Mouse (Mus musculus) limb, embryonic 11.5 days (tissue): ENCODE measurements at regions not wholly inside any gene's neighbourhood (a gene's known extent, or its start where the extent isn't known, plus 50 kb on each side); places are given as distances from the start of the nearest gene placed in this dataset.

Source experiments
- ATAC-seq: fragments of 200-750 bp; cut with Nextera tagmentation; 2 replicates; pipeline ENCODE4 v1.8.0; 2017; ENCODE audit warnings: low read depth; ENCODE audit not compliant: insufficient number of reproducible peaks, low FRiP score, low TSS enrichment
- DNase-seq: peaks from one replicate; pipeline ENCODE4 v3.0.0-alpha.2; 2015; ENCODE audit warnings: low spot score
- H3K27ac ChIP-seq: fragments of 300-500 bp; sonication (generic); replicated peaks from 2 replicates; pipeline ENCODE4 v1.5.1; 2014; ENCODE audit warnings: low read depth, mild to moderate bottlenecking, low read length
- H3K27me3 ChIP-seq: fragments of 300-500 bp; sonication (generic); 2 replicates; pipeline ENCODE4 v1.6.1; 2014; ENCODE audit warnings: mild to moderate bottlenecking, low read length, mixed read lengths; ENCODE audit not compliant: control insufficient read depth, insufficient read depth
- H3K36me3 ChIP-seq: fragments of 300-500 bp; sonication (generic); 2 replicates; pipeline ENCODE4 v1.6.1; 2014; ENCODE audit warnings: mild to moderate bottlenecking, low read length, moderate library complexity, mixed read lengths; ENCODE audit not compliant: control insufficient read depth, insufficient read depth
- H3K4me1 ChIP-seq: fragments of 300-500 bp; sonication (generic); 2 replicates; pipeline ENCODE4 v1.6.1; 2014; ENCODE audit warnings: low read length, mixed read lengths; ENCODE audit not compliant: control insufficient read depth, insufficient read depth
- H3K4me2 ChIP-seq: fragments of 300-500 bp; sonication (generic); 2 replicates; pipeline ENCODE4 v1.6.1; 2014; ENCODE audit warnings: low read depth, mild to moderate bottlenecking, moderate library complexity; ENCODE audit not compliant: severe bottlenecking
- H3K4me3 ChIP-seq: fragments of 300-500 bp; sonication (generic); 2 replicates; pipeline ENCODE4 v1.5.1; 2014; ENCODE audit warnings: low read depth, low read length
- H3K9ac ChIP-seq: fragments of 300-500 bp; sonication (generic); 2 replicates; pipeline ENCODE4 v1.6.1; 2014; ENCODE audit warnings: mild to moderate bottlenecking, low read length
- H3K9me3 ChIP-seq: fragments of 300-500 bp; sonication (generic); 2 replicates; pipeline ENCODE4 v1.6.1; 2016; ENCODE audit warnings: low read length; ENCODE audit not compliant: control insufficient read depth
- WGBS: fragments of 180-500 bp; shearing (Covaris S2); extraction: QIAGEN DNeasy Blood & Tissue Kit; methylation state at CpG from one replicate; pipeline ENCODE4 v1.1.7; 2014; 5-methylcytosine and 5-hydroxymethylcytosine counted together

GRCm38 (mm10) chr2:48001800-48002507, 812.0 kb upstream of the Acvr2a start:
- Histone ChIP-seq H3K4me2 (no peak overlapping the region), H3K27ac (no peak overlapping the region), H3K4me1 (no peaks in the 10 kb centered on the region), H3K4me3 (no peak overlapping the region), H3K36me3 (no peaks in the 10 kb centered on the region), H3K27me3 (no peaks in the 10 kb centered on the region), H3K9ac (no peak overlapping the region), H3K9me3 (no peaks in the 10 kb centered on the region)
- 40% methylated on average over 11 of the region's 11 CpGs for WGBS
- ATAC-seq (peak; percentile 44; the same call in 1 of the 2 replicates), DNase-seq (peak; percentile 39)

DNA sequence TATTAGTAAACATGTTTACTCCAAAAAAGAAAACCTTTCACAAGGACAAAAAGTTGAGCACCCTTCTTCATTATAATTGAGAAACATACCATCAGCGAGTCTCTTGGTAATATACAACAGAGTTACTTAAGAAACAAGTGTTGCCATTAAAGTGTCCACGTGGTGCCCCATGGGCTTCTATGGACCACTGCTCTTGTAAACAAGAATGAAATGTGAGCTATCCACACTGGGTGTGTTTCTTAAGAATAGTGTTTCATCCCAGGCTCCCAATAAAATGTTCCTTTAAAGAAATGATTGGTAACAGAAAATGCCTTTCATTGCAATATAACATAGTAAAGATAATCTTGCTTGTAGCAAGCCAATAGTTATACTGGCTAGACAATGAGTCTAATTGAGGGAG, 803.6 kb upstream of the Acvr2a start:
- Histone ChIP-seq H3K4me1 (no peaks in the 10 kb centered on the region), H3K36me3 (no peaks in the 10 kb centered on the region), H3K9ac (no peak overlapping the region), H3K27me3 (no peaks in the 10 kb centered on the region), H3K9me3 (no peaks in the 10 kb centered on the region), H3K4me2 (no peak overlapping the region), H3K4me3 (no peak overlapping the region), H3K27ac (no peak overlapping the region)
- DNase-seq (no peak), ATAC-seq (no peak)
- WGBS: 72% methylated on average over 2 of the region's 2 CpGs

- Histone ChIP-seq H3K9me3 (no peaks in the 10 kb centered on the region), H3K27ac (no peak overlapping the region), H3K4me3 (no peak overlapping the region), H3K4me2 (no peak overlapping the region), H3K4me1 (no peaks in the 10 kb centered on the region), H3K9ac (no peak overlapping the region), H3K27me3 (no peaks in the 10 kb centered on the region), H3K36me3 (no peaks in the 10 kb centered on the region)
- WGBS: 82% methylated on average over 7 of the region's 7 CpGs
- no peak for DNase-seq
- ATAC-seq: no peak
Observed at GRCm38 (mm10) chr2:48027559-48027958, 786.4 kb upstream of the Acvr2a start.

DNA sequence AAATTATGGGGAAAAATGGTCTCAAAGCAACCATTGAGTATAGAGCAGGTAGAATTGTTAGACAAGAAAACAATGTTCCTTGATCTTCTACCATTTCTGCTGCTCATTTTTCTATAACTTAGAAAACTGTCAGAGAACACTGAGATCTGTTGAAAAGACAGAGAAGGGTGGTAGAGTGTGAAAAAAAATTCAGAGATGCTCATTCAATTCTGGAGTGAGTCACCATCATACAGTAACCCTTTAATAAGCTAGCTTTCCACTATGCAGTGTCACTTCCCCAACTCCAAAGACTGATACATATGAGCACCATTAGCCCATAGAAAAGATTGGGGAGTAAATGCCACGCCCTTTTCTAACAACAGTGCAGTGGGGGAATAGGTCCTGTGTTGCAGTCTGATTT, 752.5 kb upstream of the Acvr2a start:
- H3K9me3 ChIP-seq: no peaks in the 10 kb centered on the region
- H3K4me1 ChIP-seq: no peaks in the 10 kb centered on the region
- ATAC-seq (no peak), DNase-seq (no peak)
- H3K4me3 ChIP-seq: no peak overlapping the region
- H3K36me3 ChIP-seq: no peaks in the 10 kb centered on the region
- no peak overlapping the region for H3K4me2 ChIP-seq
- H3K9ac ChIP-seq: no peak overlapping the region
- no peaks in the 10 kb centered on the region for H3K27me3 ChIP-seq
- H3K27ac ChIP-seq: no peak overlapping the region
- 52% methylated on average over 1 of the region's 1 CpGs for WGBS

- no peak for DNase-seq
- Histone ChIP-seq H3K9ac (no peak overlapping the region), H3K27ac (no peak overlapping the region), H3K36me3 (no peaks in the 10 kb centered on the region), H3K27me3 (no peaks in the 10 kb centered on the region), H3K4me2 (no peak overlapping the region), H3K4me1 (no peaks in the 10 kb centered on the region), H3K4me3 (no peak overlapping the region), H3K9me3 (no peaks in the 10 kb centered on the region)
- 64% methylated on average over 9 of the region's 9 CpGs for WGBS
- ATAC-seq: no peak
Observed at GRCm38 (mm10) chr2:48063436-48063835, 750.5 kb upstream of the Acvr2a start.

- Histone ChIP-seq H3K9me3 (no peaks in the 10 kb centered on the region), H3K36me3 (no peaks in the 10 kb centered on the region), H3K4me1 (no peaks in the 10 kb centered on the region), H3K27me3 (no peaks in the 10 kb centered on the region), H3K27ac (no peak overlapping the region), H3K4me2 (no peak overlapping the region), H3K4me3 (no peak overlapping the region), H3K9ac (no peak overlapping the region)
- DNase-seq: no peak
- ATAC-seq: no peak
- WGBS: 77% methylated on average over 3 of the region's 3 CpGs
Observed at GRCm38 (mm10) chr2:48065162-48065561, 748.7 kb upstream of the Acvr2a start.

GRCm38 (mm10) chr2:48082120-48082799, 731.6 kb upstream of the Acvr2a start:
- no peak overlapping the region for H3K9ac ChIP-seq
- DNase-seq (no peak), ATAC-seq (no peak)
- no peaks in the 10 kb centered on the region for H3K4me1 ChIP-seq
- no peak overlapping the region for H3K4me2 ChIP-seq
- H3K27ac ChIP-seq: no peak overlapping the region
- no peaks in the 10 kb centered on the region for H3K27me3 ChIP-seq
- 84% methylated on average over 3 of the region's 3 CpGs for WGBS
- H3K36me3 ChIP-seq: no peaks in the 10 kb centered on the region
- H3K9me3 ChIP-seq: no peaks in the 10 kb centered on the region
- H3K4me3 ChIP-seq: no peak overlapping the region

DNA sequence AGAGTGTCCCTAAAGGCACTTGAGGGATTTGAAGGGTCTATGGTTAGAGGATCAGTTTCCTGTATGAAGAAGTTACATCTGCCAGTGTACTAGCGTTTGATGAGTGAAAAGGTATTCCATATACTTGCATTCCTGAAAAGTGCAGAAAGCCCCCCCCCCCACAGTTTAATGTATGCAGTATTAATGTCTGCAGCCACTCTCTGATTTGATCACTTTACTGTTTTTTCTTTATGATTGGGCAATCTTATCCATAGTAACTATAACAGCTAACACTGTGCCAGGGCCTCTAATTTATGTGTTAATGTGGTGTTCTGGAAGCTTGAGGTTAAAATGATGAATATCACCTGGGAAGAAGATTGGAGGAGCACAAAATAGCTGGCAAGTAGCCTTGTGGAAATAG, 715.6 kb upstream of the Acvr2a start:
- Histone ChIP-seq H3K27me3 (no peaks in the 10 kb centered on the region), H3K4me1 (no peaks in the 10 kb centered on the region), H3K9me3 (no peaks in the 10 kb centered on the region), H3K9ac (no peak overlapping the region), H3K36me3 (no peaks in the 10 kb centered on the region), H3K4me2 (no peak overlapping the region), H3K27ac (no peak overlapping the region), H3K4me3 (no peak overlapping the region)
- 73% methylated on average over 1 of the region's 1 CpGs for WGBS
- no peak for DNase-seq
- no peak for ATAC-seq
